Mouse (Mus musculus): ENCODE measurements around the gene Olfr166. TPM values are rescaled to one million over a fixed set of nuclear protein-coding genes. Genes with fewer than 3 reads are reported as not detected.
"Not testable (repeated sequence)": the region's sequence is repeated elsewhere in the genome, so short reads cannot be mapped to it uniquely, and the experiment has no call there.

The Olfr166 gene
- total RNA-seq (2014; fragmentation: Nextera tagmentation) (not detected in 2 replicates), total RNA-seq (2017) (0.06 and 0.11 TPM in 2 replicates), polyA plus RNA-seq (2012) (not detected in 2 replicates)

DNA sequence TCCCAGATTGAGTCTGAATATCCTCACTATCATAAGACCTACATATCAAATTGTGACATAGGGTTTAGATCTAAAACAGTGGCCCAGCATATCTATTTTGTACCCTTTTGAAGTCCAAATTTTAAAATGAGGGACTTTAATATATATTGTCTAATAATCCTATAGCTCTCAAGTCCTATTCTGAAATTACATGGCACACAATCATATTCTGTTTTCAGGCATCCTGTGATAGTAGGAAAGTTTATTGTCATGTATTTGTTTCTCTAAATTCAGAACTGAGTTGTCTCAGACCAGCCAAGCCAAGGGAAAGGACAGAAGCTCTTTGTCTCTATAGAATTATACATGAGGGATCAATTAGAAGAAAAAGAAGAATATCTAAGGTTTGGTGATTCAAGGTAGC is at the start of gene Olfr166:
TSS of gene Olfr166 (plus strand) at position 301 of the 400 bp plus-strand sequence.
- Histone ChIP-seq H3K4me3 (ENCODE audit: low read depth, low read length) (no peak within 1 kb of the TSS), H3K9me3 (replicated peaks) (no peaks in the 10 kb centered on the region), H3K27me3 (ENCODE audit: insufficient read depth, low read length) (no peaks in the 10 kb centered on the region), H3K4me1 (ENCODE audit: insufficient read depth, low read depth, low read length) (no peaks in the 10 kb centered on the region), H3K36me3 (replicated peaks) (no peaks in the 10 kb centered on the region)
- no peak for TF ChIP-seq POLR2AphosphoS5 (IDR thresholded peaks at IDR 0.05; ENCODE audit: insufficient replicate concordance, low read depth, low read length)
- no peak for TF ChIP-seq GATA2 (IDR thresholded peaks at IDR 0.05; ENCODE audit: borderline replicate concordance, low read depth, low read length)
- TF ChIP-seq TAL1 (conservative IDR thresholded peaks at IDR 0.05; ENCODE audit: low read depth, low read length): no peak
- TF ChIP-seq CTCF (IDR thresholded peaks at IDR 0.05; ENCODE audit: low read depth, low read length): no peak
- no peak for ATAC-seq (ENCODE audit: extremely low read depth, insufficient number of reproducible peaks, low FRiP score, poor library complexity, severe bottlenecking)
- no peak for DNase-seq (ENCODE audit: low spot score)

DNA sequence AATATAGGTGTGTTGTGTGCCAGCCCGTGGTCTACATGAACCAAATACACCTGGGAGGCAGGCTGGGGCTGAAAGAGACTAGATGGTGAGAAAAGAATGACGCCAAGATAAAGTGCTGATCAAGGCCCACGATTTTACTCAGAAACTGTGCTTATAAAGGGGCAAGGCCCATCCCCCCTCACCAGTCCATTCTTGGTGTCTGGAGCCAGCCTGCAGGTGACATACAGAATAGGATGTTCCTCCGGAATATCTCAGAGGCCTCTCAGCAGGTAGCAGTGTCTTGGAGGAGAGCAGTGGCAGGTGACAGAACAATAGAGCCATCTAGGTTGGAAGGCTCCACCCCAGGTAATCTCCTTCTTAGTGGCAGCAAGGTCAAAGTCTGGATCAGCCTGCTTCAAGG is 24.8 kb upstream of the Olfr166 start:
- H3K4me3 ChIP-seq (ENCODE audit: low read depth, low read length); H3K36me3 ChIP-seq (replicated peaks); ATAC-seq (ENCODE audit: extremely low read depth, insufficient number of reproducible peaks, low FRiP score, poor library complexity, severe bottlenecking); DNase-seq (ENCODE audit: low spot score); H3K9me3 ChIP-seq (replicated peaks); H3K4me1 ChIP-seq (ENCODE audit: insufficient read depth, low read depth, low read length); H3K27me3 ChIP-seq (ENCODE audit: insufficient read depth, low read length): not testable (repeated sequence)

- Histone ChIP-seq H3K36me3 (replicated peaks) (no peaks in the 10 kb centered on the region), H3K9me3 (replicated peaks) (no peaks in the 10 kb centered on the region), H3K27me3 (ENCODE audit: insufficient read depth, low read length) (no peaks in the 10 kb centered on the region), H3K4me3 (ENCODE audit: low read depth, low read length) (no peak overlapping the region), H3K4me1 (ENCODE audit: insufficient read depth, low read depth, low read length) (no peaks in the 10 kb centered on the region)
- DNase-seq (ENCODE audit: low spot score): no peak
- ATAC-seq (ENCODE audit: extremely low read depth, insufficient number of reproducible peaks, low FRiP score, poor library complexity, severe bottlenecking): no peak
- TF ChIP-seq GATA2 (IDR thresholded peaks at IDR 0.05; ENCODE audit: borderline replicate concordance, low read depth, low read length) (no peak), CTCF (IDR thresholded peaks at IDR 0.05; ENCODE audit: low read depth, low read length) (no peak), GATA1 (IDR thresholded peaks at IDR 0.05; ENCODE audit: borderline replicate concordance, low read length) (no peak), POLR2AphosphoS5 (IDR thresholded peaks at IDR 0.05; ENCODE audit: insufficient replicate concordance, low read depth, low read length) (no peak), TAL1 (conservative IDR thresholded peaks at IDR 0.05; ENCODE audit: low read depth, low read length) (no peak)
These were observed 19.1 kb upstream of the Olfr166 start for GRCm38 (mm10) chr16:19464365-19464764.

DNA sequence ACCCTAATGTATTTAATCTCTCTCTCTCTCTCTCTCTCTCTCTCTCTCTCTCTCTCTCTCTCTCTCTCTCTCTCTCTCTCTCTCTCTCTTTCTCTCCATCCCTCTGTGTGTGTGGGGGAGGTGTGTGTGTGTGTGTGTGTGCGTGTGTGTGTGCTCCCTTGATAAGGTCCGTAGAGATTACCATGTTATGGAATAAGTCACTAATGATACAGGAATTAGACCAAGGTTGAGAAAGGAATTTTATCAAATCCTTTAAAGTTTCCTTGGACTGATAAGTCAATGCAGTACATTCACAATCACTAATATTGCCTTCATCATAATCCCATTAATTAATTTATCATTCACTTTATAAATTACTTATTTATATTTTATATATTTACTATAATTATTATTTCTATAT is 38.7 kb downstream of the Olfr166 start, which contains the start of gene Olfr167:
TSS of gene Olfr167 (minus strand) at position 101 of the 400 bp plus-strand sequence.
- Histone ChIP-seq H3K27me3 (ENCODE audit: insufficient read depth, low read length) (no peaks in the 10 kb centered on the region), H3K4me1 (ENCODE audit: insufficient read depth, low read depth, low read length) (no peaks in the 10 kb centered on the region), H3K9me3 (replicated peaks) (no peaks in the 10 kb centered on the region), H3K36me3 (replicated peaks) (no peaks in the 10 kb centered on the region), H3K4me3 (ENCODE audit: low read depth, low read length) (no peak within 1 kb of the TSS)
- DNase-seq (ENCODE audit: low spot score) (no peak), ATAC-seq (ENCODE audit: extremely low read depth, insufficient number of reproducible peaks, low FRiP score, poor library complexity, severe bottlenecking) (no peak)
- TF ChIP-seq POLR2AphosphoS5 (IDR thresholded peaks at IDR 0.05; ENCODE audit: insufficient replicate concordance, low read depth, low read length) (no peak), CTCF (IDR thresholded peaks at IDR 0.05; ENCODE audit: low read depth, low read length) (no peak), GATA1 (IDR thresholded peaks at IDR 0.05; ENCODE audit: borderline replicate concordance, low read length) (no peak), GATA2 (IDR thresholded peaks at IDR 0.05; ENCODE audit: borderline replicate concordance, low read depth, low read length) (no peak), TAL1 (conservative IDR thresholded peaks at IDR 0.05; ENCODE audit: low read depth, low read length) (no peak)

DNA sequence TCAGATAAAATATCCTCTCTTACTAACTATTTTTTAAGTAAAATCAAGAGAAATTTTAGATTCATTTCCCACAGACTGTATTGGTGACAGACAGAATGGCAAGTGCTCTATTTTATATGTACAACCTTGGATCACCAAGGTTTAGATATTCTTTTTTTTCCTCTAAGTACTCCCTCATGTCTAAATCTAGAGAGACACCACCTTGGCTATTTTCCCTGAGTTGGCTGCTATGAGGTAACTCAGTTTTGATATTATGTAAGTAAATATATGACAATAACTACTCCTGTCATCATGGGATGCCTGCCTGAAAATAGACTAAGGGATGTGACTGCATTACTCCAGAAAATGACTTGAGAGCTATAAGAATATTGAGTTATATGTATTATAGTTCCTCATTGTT is 52.0 kb downstream of the Olfr166 start, which contains the start of gene Olfr168:
TSS of gene Olfr168 (minus strand) at position 101 of the 400 bp plus-strand sequence.
- DNase-seq (ENCODE audit: low spot score) (no peak), ATAC-seq (ENCODE audit: extremely low read depth, insufficient number of reproducible peaks, low FRiP score, poor library complexity, severe bottlenecking) (no peak)
- Histone ChIP-seq H3K27me3 (ENCODE audit: insufficient read depth, low read length) (no peaks in the 10 kb centered on the region), H3K4me1 (ENCODE audit: insufficient read depth, low read depth, low read length) (no peaks in the 10 kb centered on the region), H3K4me3 (ENCODE audit: low read depth, low read length) (no peak within 1 kb of the TSS), H3K36me3 (replicated peaks) (no peaks in the 10 kb centered on the region), H3K9me3 (replicated peaks) (no peaks in the 10 kb centered on the region)
- no peak for TF ChIP-seq GATA1 (IDR thresholded peaks at IDR 0.05; ENCODE audit: borderline replicate concordance, low read length)

Other genes starting within 250 kb of the Olfr166 start
- not detected in 2 replicates for gene Olfr164, start 169.6 kb upstream of the Olfr166 start, total RNA-seq (2014; fragmentation: Nextera tagmentation)
- 0.05 and 0.17 TPM in 2 replicates for gene Olfr164, start 169.6 kb upstream of the Olfr166 start, total RNA-seq (2017)
- not detected in 2 replicates for gene Olfr164, start 169.6 kb upstream of the Olfr166 start, polyA plus RNA-seq (2012)
- gene Olfr165, start 60.6 kb upstream of the Olfr166 start, total RNA-seq (2014; fragmentation: Nextera tagmentation): not detected in 2 replicates
- gene Olfr165, start 60.6 kb upstream of the Olfr166 start, total RNA-seq (2017): 0.12 TPM in 1 of 2 replicates, not detected in the other
- not detected in 2 replicates for gene Olfr165, start 60.6 kb upstream of the Olfr166 start, polyA plus RNA-seq (2012)
- not detected in 2 replicates for gene Olfr167, start 38.6 kb downstream of the Olfr166 start, total RNA-seq (2014; fragmentation: Nextera tagmentation)
- 0.11 and 0.17 TPM in 2 replicates for gene Olfr167, start 38.6 kb downstream of the Olfr166 start, total RNA-seq (2017)
- gene Olfr167, start 38.6 kb downstream of the Olfr166 start, polyA plus RNA-seq (2012): not detected in 2 replicates
- not detected in 2 replicates for gene Olfr168, start 51.9 kb downstream of the Olfr166 start, total RNA-seq (2014; fragmentation: Nextera tagmentation)
- 0.52 TPM in 1 of 2 replicates, not detected in the other for gene Olfr168, start 51.9 kb downstream of the Olfr166 start, total RNA-seq (2017)
- gene Olfr168, start 51.9 kb downstream of the Olfr166 start, polyA plus RNA-seq (2012): not detected in 2 replicates
- not detected in 2 replicates for gene Olfr169, start 88.1 kb downstream of the Olfr166 start, total RNA-seq (2014; fragmentation: Nextera tagmentation)
- gene Olfr169, start 88.1 kb downstream of the Olfr166 start, total RNA-seq (2017): 0.16 TPM in 1 of 2 replicates, not detected in the other
- not detected in 2 replicates for gene Olfr169, start 88.1 kb downstream of the Olfr166 start, polyA plus RNA-seq (2012)
- gene Olfr170, start 128.2 kb downstream of the Olfr166 start, total RNA-seq (2014; fragmentation: Nextera tagmentation): not detected in 2 replicates
- 0.16 TPM in 1 of 2 replicates, not detected in the other for gene Olfr170, start 128.2 kb downstream of the Olfr166 start, total RNA-seq (2017)
- not detected in 2 replicates for gene Olfr170, start 128.2 kb downstream of the Olfr166 start, polyA plus RNA-seq (2012)
- gene Olfr171, start 146.2 kb downstream of the Olfr166 start, total RNA-seq (2014; fragmentation: Nextera tagmentation): not detected in 2 replicates
- not detected in 2 replicates for gene Olfr171, start 146.2 kb downstream of the Olfr166 start, total RNA-seq (2017)
- gene Olfr171, start 146.2 kb downstream of the Olfr166 start, polyA plus RNA-seq (2012): not detected in 2 replicates
- not detected in 2 replicates for gene Lamp3, start 222.7 kb downstream of the Olfr166 start, total RNA-seq (2014; fragmentation: Nextera tagmentation)
- gene Lamp3, start 222.7 kb downstream of the Olfr166 start, total RNA-seq (2017): 0.06 and 0.16 TPM in 2 replicates
- not detected in 2 replicates for gene Lamp3, start 222.7 kb downstream of the Olfr166 start, polyA plus RNA-seq (2012)